Mouse (Mus musculus): ENCODE results near the gene Sh3gl2.

- TF ChIP-seq POLR2A (IDR thresholded peaks at IDR 0.05; ENCODE audit: low read depth, low read length) (no peak), CTCF (IDR thresholded peaks at IDR 0.05; ENCODE audit: borderline replicate concordance, insufficient read depth, low read length) (no peak)
Measured at GRCm38 (mm10) chr4:85283151-85283550, 78.2 kb downstream of the Sh3gl2 start.
